Mouse (Mus musculus): ENCODE measurements at regions not wholly inside any gene's neighbourhood (a gene's known extent, or its start where the extent isn't known, plus 50 kb on each side); places are given as distances from the start of the nearest gene placed in this dataset.
A peak's percentile ranks its signal among the peaks of the same experiment; 100 is the strongest.

DNA sequence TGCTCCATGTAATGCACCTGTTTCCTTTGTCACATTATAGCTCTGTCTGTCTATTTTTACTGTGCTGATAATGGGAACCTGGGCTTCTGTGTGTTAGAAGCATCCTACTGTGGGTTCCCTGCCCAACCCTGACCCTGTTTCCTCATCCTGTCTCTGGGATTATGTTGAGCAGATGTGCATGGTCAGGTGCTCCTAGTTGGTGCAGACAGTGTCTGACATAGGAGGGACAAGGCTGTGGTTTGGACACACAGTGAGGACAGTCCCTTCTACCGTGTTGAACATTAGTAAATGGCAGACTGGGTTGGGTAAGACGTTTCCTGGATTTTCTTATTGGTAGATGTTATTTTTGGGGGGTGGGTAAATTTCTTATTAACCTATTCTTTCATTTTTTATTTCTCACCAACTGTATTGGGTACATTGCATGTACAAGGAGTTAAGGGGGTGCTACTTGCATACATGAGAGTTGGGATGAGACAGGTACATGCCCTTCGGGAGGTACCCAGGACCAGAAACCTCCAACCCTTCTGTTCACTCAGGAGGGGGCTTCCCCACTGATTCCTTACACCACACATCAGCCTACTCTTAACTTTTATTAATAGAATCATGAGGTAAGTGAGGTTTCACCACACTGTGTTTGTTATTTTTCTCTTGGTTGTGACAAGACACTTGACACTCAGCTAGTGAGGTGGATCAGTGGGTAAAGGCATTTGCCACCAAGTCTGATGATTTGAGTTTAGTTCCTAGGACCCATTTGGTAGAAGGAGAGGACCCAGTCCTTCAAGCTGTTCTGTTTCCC, 97.1 kb downstream of the Tpra1 start:
- TF ChIP-seq CHD1 (IDR thresholded peaks at IDR 0.05; ENCODE audit: low read depth, low read length): peak; percentile 37; the same call in 1 of the 2 replicates
- TF ChIP-seq MEF2A (IDR thresholded peaks at IDR 0.05; ENCODE audit: borderline replicate concordance, low read depth, low read length): peak; percentile 78
- peak; percentile 66 for TF ChIP-seq BHLHE40 (IDR thresholded peaks at IDR 0.05; ENCODE audit: low read depth, low read length)
- peak; percentile 8; the same call in 1 of the 2 replicates for TF ChIP-seq EP300 (IDR thresholded peaks at IDR 0.05; ENCODE audit: low read length)
- peak; percentile 64 for TF ChIP-seq ETS1 (conservative IDR thresholded peaks at IDR 0.05; ENCODE audit: low read depth, low read length)
- no peak for TF ChIP-seq CHD2 (IDR thresholded peaks at IDR 0.05; ENCODE audit: low read length)
- peak; percentile 56 for DNase-seq (ENCODE audit: extremely low read depth)
- Histone ChIP-seq H3K27me3 (replicated peaks) (no peaks in the 10 kb centered on the region), H3K9me3 (replicated peaks; ENCODE audit: low read length) (peaks cover 4% of the 10 kb centered on the region), H3K27ac (ENCODE audit: insufficient read depth, low read depth) (no peak overlapping the region), H3K4me3 (replicated peaks in 1 of 3; ENCODE audit: low read depth in 2 of 3, low read length in 2 of 3, poor library complexity in 1 of 3) (no peak overlapping the region), H3K4me2 (ENCODE audit: insufficient read depth, low read depth, poor library complexity, severe bottlenecking) (peak overlapping the region; percentile 37), H3K36me3 (replicated peaks in 1 of 2; ENCODE audit: control insufficient read depth in 1 of 2, insufficient read depth in 1 of 2, low read length in 1 of 2) (no peaks in the 10 kb centered on the region), H3K4me1 (ENCODE audit: control insufficient read depth in 1 of 2, insufficient read depth in 2 of 2) (peaks cover 12 to 58% of the 10 kb centered on the region in 2 experiments), H3K9ac (ENCODE audit: insufficient read depth, low read depth) (no peak overlapping the region), H3K79me2 (replicated peaks; ENCODE audit: control insufficient read depth, extremely low read depth, insufficient read depth, poor library complexity, severe bottlenecking) (no peaks in the 10 kb centered on the region)
- dilution Hi-C loops (cut with MboI; ENCODE audit: extremely low pct_ligation_motif_present, extremely low pct_unique_long_range_greater_than_20kb, low sequenced_read_pairs) (no loop called here), in situ Hi-C loops (cut with MboI; ENCODE audit: low pct_ligation_motif_present, low pct_unique_long_range_greater_than_20kb, low sequenced_read_pairs) (no loop called here)

GRCm38 (mm10) chr6:89000359-89000758, 98.3 kb downstream of the Tpra1 start:
- Histone ChIP-seq H3K4me1 (ENCODE audit: control insufficient read depth in 1 of 2, insufficient read depth in 2 of 2) (peaks cover 12 to 60% of the 10 kb centered on the region in 2 experiments), H3K27ac (ENCODE audit: insufficient read depth, low read depth) (no peak overlapping the region), H3K4me2 (ENCODE audit: insufficient read depth, low read depth, poor library complexity, severe bottlenecking) (peak overlapping the region; percentile 95), H3K4me3 (replicated peaks in 1 of 3; ENCODE audit: low read depth in 2 of 3, low read length in 2 of 3, poor library complexity in 1 of 3) (peak overlapping the region in 1 of 3 experiments; percentile 1), H3K9ac (ENCODE audit: insufficient read depth, low read depth) (0 out of 2 replicates have a peak overlapping the region, but pooled peaks have one; percentile 6), H3K36me3 (replicated peaks in 1 of 2; ENCODE audit: control insufficient read depth in 1 of 2, insufficient read depth in 1 of 2, low read length in 1 of 2) (no peaks in the 10 kb centered on the region), H3K9me3 (replicated peaks; ENCODE audit: low read length) (peaks cover 4% of the 10 kb centered on the region), H3K79me2 (replicated peaks; ENCODE audit: control insufficient read depth, extremely low read depth, insufficient read depth, poor library complexity, severe bottlenecking) (no peaks in the 10 kb centered on the region), H3K27me3 (replicated peaks) (no peaks in the 10 kb centered on the region)
- in situ Hi-C loops (cut with MboI; ENCODE audit: low pct_ligation_motif_present, low pct_unique_long_range_greater_than_20kb, low sequenced_read_pairs): loop anchor here (10.0 kb wide), 1 partner anchor 66 kb away; no protein-coding TSS in a partner anchor
- dilution Hi-C loops (cut with MboI; ENCODE audit: extremely low pct_ligation_motif_present, extremely low pct_unique_long_range_greater_than_20kb, low sequenced_read_pairs): no loop called here
- peak; percentile 51; the same call in 1 of the 2 replicates for TF ChIP-seq MEF2A (IDR thresholded peaks at IDR 0.05; ENCODE audit: borderline replicate concordance, low read depth, low read length)
- no peak for TF ChIP-seq E2F4 (IDR thresholded peaks at IDR 0.05; ENCODE audit: insufficient replicate concordance, low read depth, low read length)
- peak; percentile 99 for TF ChIP-seq BHLHE40 (IDR thresholded peaks at IDR 0.05; ENCODE audit: low read depth, low read length)
- peak; percentile 90 for TF ChIP-seq ETS1 (conservative IDR thresholded peaks at IDR 0.05; ENCODE audit: low read depth, low read length)
- peak; percentile 83 for DNase-seq (ENCODE audit: extremely low read depth)

DNA sequence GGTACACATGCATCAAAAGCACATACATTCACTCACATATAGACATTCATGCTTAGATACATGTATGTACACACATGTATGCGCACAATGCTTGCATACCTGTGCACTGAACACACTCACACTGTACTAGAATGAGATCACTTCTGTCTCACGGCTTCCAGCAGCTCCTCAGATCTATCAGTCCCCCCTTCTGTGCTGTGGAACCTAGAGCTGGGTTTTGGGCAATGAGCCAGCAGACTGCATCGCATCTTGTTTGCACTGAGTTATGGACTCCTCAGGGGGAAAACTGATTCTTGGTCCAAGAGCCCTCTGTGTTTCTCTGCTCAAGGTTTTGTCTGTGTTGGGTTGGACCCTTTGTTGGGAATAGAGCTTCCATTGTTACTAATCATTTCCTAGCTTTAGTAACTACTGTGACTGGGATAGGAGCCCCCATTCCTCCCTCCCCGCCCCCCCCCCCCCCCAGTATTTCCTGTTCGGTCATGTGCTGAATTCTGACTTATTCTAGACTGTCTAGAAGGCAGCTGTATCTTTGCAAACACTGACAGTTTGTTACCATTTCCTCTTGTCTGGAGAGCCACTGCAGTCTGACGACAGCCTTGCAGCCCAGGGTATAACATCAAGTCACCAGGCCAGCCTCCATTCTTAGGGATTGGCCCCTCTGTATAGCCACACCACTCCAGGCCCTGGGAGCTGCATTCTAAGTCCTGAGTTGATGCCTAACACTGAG, 101.3 kb downstream of the Tpra1 start:
- H3K27ac ChIP-seq (ENCODE audit: insufficient read depth, low read depth): no peak overlapping the region
- H3K4me1 ChIP-seq (ENCODE audit: control insufficient read depth in 1 of 2, insufficient read depth in 2 of 2): peaks cover 21 to 67% of the 10 kb centered on the region in 2 experiments
- no peaks in the 10 kb centered on the region for H3K36me3 ChIP-seq (replicated peaks in 1 of 2; ENCODE audit: control insufficient read depth in 1 of 2, insufficient read depth in 1 of 2, low read length in 1 of 2)
- H3K27me3 ChIP-seq (replicated peaks): no peaks in the 10 kb centered on the region
- H3K9ac ChIP-seq (ENCODE audit: insufficient read depth, low read depth): no peak overlapping the region
- H3K9me3 ChIP-seq (replicated peaks; ENCODE audit: low read length): no peaks in the 10 kb centered on the region
- no peak overlapping the region for H3K4me3 ChIP-seq (replicated peaks in 1 of 3; ENCODE audit: low read depth in 2 of 3, low read length in 2 of 3, poor library complexity in 1 of 3)
- no peak overlapping the region for H3K4me2 ChIP-seq (ENCODE audit: insufficient read depth, low read depth, poor library complexity, severe bottlenecking)
- TF ChIP-seq ELF1 (IDR thresholded peaks at IDR 0.05; ENCODE audit: low read depth, low read length) (no peak), TCF12 (IDR thresholded peaks at IDR 0.05; ENCODE audit: low read depth, low read length) (no peak), ZKSCAN1 (IDR thresholded peaks at IDR 0.05; ENCODE audit: borderline replicate concordance, low read depth, low read length) (no peak), ZMIZ1 (IDR thresholded peaks at IDR 0.05; ENCODE audit: low read depth, low read length) (no peak), SIN3A (IDR thresholded peaks at IDR 0.05; ENCODE audit: low read length) (no peak), E2F4 (IDR thresholded peaks at IDR 0.05; ENCODE audit: insufficient replicate concordance, low read depth, low read length) (no peak), TBP (conservative IDR thresholded peaks at IDR 0.05; ENCODE audit: low read depth, low read length) (no peak), MAZ (IDR thresholded peaks at IDR 0.05; ENCODE audit: low read depth, low read length) (no peak), JUN (IDR thresholded peaks at IDR 0.05; ENCODE audit: insufficient read depth, low read depth, low read length) (no peak)
- no peaks in the 10 kb centered on the region for H3K79me2 ChIP-seq (replicated peaks; ENCODE audit: control insufficient read depth, extremely low read depth, insufficient read depth, poor library complexity, severe bottlenecking)
- in situ Hi-C loops (cut with MboI; ENCODE audit: low pct_ligation_motif_present, low pct_unique_long_range_greater_than_20kb, low sequenced_read_pairs) (loop anchor here (10.0 kb wide), 1 partner anchor 69 kb away; no protein-coding TSS in a partner anchor), dilution Hi-C loops (cut with MboI; ENCODE audit: extremely low pct_ligation_motif_present, extremely low pct_unique_long_range_greater_than_20kb, low sequenced_read_pairs) (no loop called here)
- no peak for DNase-seq (ENCODE audit: extremely low read depth)

All from CH12.LX (cell line).